Mouse (Mus musculus): ENCODE results near the gene Slc2a6.

GRCm38 (mm10) chr2:27017802-27018201 is 10.0 kb downstream of the Slc2a6 start:
- TF ChIP-seq CTCF (IDR thresholded peaks at IDR 0.05; ENCODE audit: low read depth) (peak; percentile 97), EP300 (IDR thresholded peaks at IDR 0.05; ENCODE audit: low read depth) (no peak)
